Mouse (Mus musculus): ENCODE measurements around the gene Clstn1. TPM values are rescaled to one million over a fixed set of nuclear protein-coding genes. Genes with fewer than 3 reads are reported as not detected.

Gene Clstn1
- total and polyA plus RNA-seq, 2 experiments from 2014 or later = 206 to 590 TPM

- TF ChIP-seq CTCF (IDR thresholded peaks at IDR 0.05; ENCODE audit: low read depth) = peak; percentile 49
- no peaks in the 10 kb centered on the region for H3K9me3 ChIP-seq (ENCODE audit: low read length)
- no peaks in the 10 kb centered on the region for H3K36me3 ChIP-seq (ENCODE audit: insufficient read depth, low read length)
- WGBS = 79% methylated on average over 3 of the region's 3 CpGs
- no peak for DNase-seq (ENCODE audit: low spot score)
- H3K4me1 ChIP-seq (ENCODE audit: insufficient read depth, low read length) = peaks cover 6% of the 10 kb centered on the region
- H3K27me3 ChIP-seq (ENCODE audit: insufficient read depth, low read length) = no peaks in the 10 kb centered on the region
- no peak overlapping the region for H3K9ac ChIP-seq (replicated peaks; ENCODE audit: low read length)
- H3K4me2 ChIP-seq (ENCODE audit: low read depth, low read length) = no peak overlapping the region
- no peak overlapping the region for H3K4me3 ChIP-seq (ENCODE audit: low read length)
- no peak overlapping the region for H3K27ac ChIP-seq
- no peak for ATAC-seq
These were observed 18.2 kb downstream of the Clstn1 start for GRCm38 (mm10) chr4:149604518-149604917.

- Histone ChIP-seq H3K27me3 (ENCODE audit: insufficient read depth, low read length) (no peaks in the 10 kb centered on the region), H3K4me2 (ENCODE audit: low read depth, low read length) (no peak overlapping the region), H3K9me3 (ENCODE audit: low read length) (no peaks in the 10 kb centered on the region), H3K4me1 (ENCODE audit: insufficient read depth, low read length) (peaks cover 6% of the 10 kb centered on the region), H3K4me3 (ENCODE audit: low read length) (no peak overlapping the region), H3K9ac (replicated peaks; ENCODE audit: low read length) (no peak overlapping the region), H3K36me3 (ENCODE audit: insufficient read depth, low read length) (no peaks in the 10 kb centered on the region), H3K27ac (peak overlapping the region; percentile 79)
- DNase-seq (ENCODE audit: low spot score) = peak; percentile 77
- no peak for TF ChIP-seq CTCF (IDR thresholded peaks at IDR 0.05; ENCODE audit: low read depth)
- ATAC-seq = peak; percentile 77
- WGBS = 42% methylated on average over 16 of the region's 18 CpGs
These were observed 19.8 kb downstream of the Clstn1 start for GRCm38 (mm10) chr4:149606056-149606455.

- Histone ChIP-seq H3K27me3 (ENCODE audit: insufficient read depth, low read length) (no peaks in the 10 kb centered on the region), H3K9ac (replicated peaks; ENCODE audit: low read length) (no peak overlapping the region), H3K36me3 (ENCODE audit: insufficient read depth, low read length) (no peaks in the 10 kb centered on the region), H3K4me3 (ENCODE audit: low read length) (no peak overlapping the region), H3K4me2 (ENCODE audit: low read depth, low read length) (no peak overlapping the region), H3K4me1 (ENCODE audit: insufficient read depth, low read length) (peaks cover 6% of the 10 kb centered on the region; the same call in 1 of the 2 replicates), H3K9me3 (ENCODE audit: low read length) (no peaks in the 10 kb centered on the region), H3K27ac (peak overlapping the region; percentile 79; the same call in 1 of the 2 replicates)
- peak; percentile 39 for DNase-seq (ENCODE audit: low spot score)
- no peak for ATAC-seq
- WGBS = 42% methylated on average over 15 of the region's 15 CpGs
- TF ChIP-seq CTCF (IDR thresholded peaks at IDR 0.05; ENCODE audit: low read depth) = no peak
These were observed 20.6 kb downstream of the Clstn1 start for GRCm38 (mm10) chr4:149606766-149607358.

- Histone ChIP-seq H3K9me3 (ENCODE audit: low read length) (no peaks in the 10 kb centered on the region), H3K4me2 (ENCODE audit: low read depth, low read length) (no peak overlapping the region), H3K4me3 (ENCODE audit: low read length) (no peak overlapping the region), H3K27me3 (ENCODE audit: insufficient read depth, low read length) (no peaks in the 10 kb centered on the region), H3K36me3 (ENCODE audit: insufficient read depth, low read length) (no peaks in the 10 kb centered on the region), H3K4me1 (ENCODE audit: insufficient read depth, low read length) (peaks cover 6% of the 10 kb centered on the region; the same call in 1 of the 2 replicates), H3K9ac (replicated peaks; ENCODE audit: low read length) (no peak overlapping the region), H3K27ac (peak overlapping the region; percentile 16; the same call in 1 of the 2 replicates)
- no peak; the same call in 1 of the 2 replicates for TF ChIP-seq CTCF (IDR thresholded peaks at IDR 0.05; ENCODE audit: low read depth)
- DNase-seq (ENCODE audit: low spot score) (peak; percentile 58), ATAC-seq (peak; percentile 43)
- whole genome bisulfite sequencing = 59% methylated on average over 18 of the region's 20 CpGs
These were observed 21.5 kb downstream of the Clstn1 start for GRCm38 (mm10) chr4:149607591-149608308.

- no peak for DNase-seq (ENCODE audit: low spot score)
- Histone ChIP-seq H3K27me3 (ENCODE audit: insufficient read depth, low read length) (no peaks in the 10 kb centered on the region), H3K4me1 (ENCODE audit: insufficient read depth, low read length) (peaks cover 6% of the 10 kb centered on the region; the same call in 1 of the 2 replicates), H3K36me3 (ENCODE audit: insufficient read depth, low read length) (no peaks in the 10 kb centered on the region), H3K4me3 (ENCODE audit: low read length) (no peak overlapping the region), H3K9ac (replicated peaks; ENCODE audit: low read length) (no peak overlapping the region), H3K4me2 (ENCODE audit: low read depth, low read length) (no peak overlapping the region), H3K27ac (no peak overlapping the region), H3K9me3 (ENCODE audit: low read length) (no peaks in the 10 kb centered on the region)
- no peak for ATAC-seq
- WGBS = 92% methylated on average over 6 of the region's 6 CpGs
- TF ChIP-seq CTCF (IDR thresholded peaks at IDR 0.05; ENCODE audit: low read depth) = no peak
These were observed 22.0 kb downstream of the Clstn1 start for GRCm38 (mm10) chr4:149608309-149608638.

- Histone ChIP-seq H3K4me1 (ENCODE audit: insufficient read depth, low read length) (peaks cover 6% of the 10 kb centered on the region; the same call in 1 of the 2 replicates), H3K27me3 (ENCODE audit: insufficient read depth, low read length) (no peaks in the 10 kb centered on the region), H3K4me3 (ENCODE audit: low read length) (no peak overlapping the region), H3K4me2 (ENCODE audit: low read depth, low read length) (no peak overlapping the region), H3K27ac (no peak overlapping the region), H3K9me3 (ENCODE audit: low read length) (no peaks in the 10 kb centered on the region), H3K9ac (replicated peaks; ENCODE audit: low read length) (no peak overlapping the region; the same call in 1 of the 2 replicates), H3K36me3 (ENCODE audit: insufficient read depth, low read length) (no peaks in the 10 kb centered on the region)
- DNase-seq (ENCODE audit: low spot score) (peak; percentile 48), ATAC-seq (no peak; the same call in 1 of the 2 replicates)
- 38% methylated on average over 8 of the region's 8 CpGs for whole genome bisulfite sequencing
- TF ChIP-seq CTCF (IDR thresholded peaks at IDR 0.05; ENCODE audit: low read depth) = no peak
These were observed 23.2 kb downstream of the Clstn1 start for GRCm38 (mm10) chr4:149609256-149610025.
